Mouse (Mus musculus) Muller cell, postnatal 12 days (primary cell): ENCODE measurements at regions not wholly inside any gene's neighbourhood (a gene's known extent, or its start where the extent isn't known, plus 50 kb on each side); places are given as distances from the start of the nearest gene placed in this dataset.

Source experiments
- DNase-seq: peaks from one replicate; pipeline ENCODE4 v3.0.0-alpha.2; 2015; ENCODE audit errors: inconsistent ontology term

DNA sequence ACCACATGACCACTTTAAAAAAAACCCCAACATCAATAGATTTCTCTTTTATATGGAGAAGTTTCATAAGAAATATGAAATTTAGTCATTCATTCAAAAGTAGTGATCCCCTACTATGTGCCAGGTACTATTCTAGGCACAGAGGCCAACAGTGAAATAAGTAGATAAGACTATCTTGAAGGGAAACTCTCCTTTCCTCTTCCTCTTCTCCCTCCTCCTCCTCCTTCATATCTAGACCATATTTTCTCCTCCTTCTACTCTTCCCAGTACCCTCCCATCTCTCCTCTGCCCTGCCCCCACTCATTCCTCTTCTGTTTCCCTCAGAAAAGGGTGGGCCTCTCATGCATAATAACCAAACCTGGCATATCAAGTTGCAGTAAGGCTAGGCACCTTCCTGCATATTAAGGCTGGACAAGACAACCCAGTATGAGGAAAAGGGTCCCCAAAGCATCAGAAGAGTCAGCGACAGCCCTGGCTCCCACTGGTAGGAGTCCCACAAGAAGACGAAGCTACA is 54.4 kb upstream of the Prickle1 start:
- no peak for DNase-seq

DNA sequence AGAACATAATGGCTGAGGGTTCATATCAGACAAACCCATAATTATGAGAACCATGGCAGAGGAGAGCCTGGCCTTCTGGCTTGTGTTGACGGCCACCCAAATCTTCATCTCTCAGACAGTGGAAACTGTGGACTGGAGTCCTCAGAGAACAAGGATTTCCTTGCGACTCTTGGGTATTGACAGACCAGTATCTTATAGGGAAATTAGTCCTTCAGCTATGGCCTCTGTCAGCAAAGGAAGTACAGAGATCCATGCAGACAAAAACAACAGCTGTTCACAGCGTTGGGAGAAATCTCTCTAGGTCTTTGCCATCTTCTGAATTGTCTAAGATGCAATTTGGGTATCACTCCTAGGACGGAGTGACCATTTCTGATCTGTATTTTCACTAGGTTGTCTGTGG is 53.0 kb upstream of the Prickle1 start:
- no peak for DNase-seq

DNA sequence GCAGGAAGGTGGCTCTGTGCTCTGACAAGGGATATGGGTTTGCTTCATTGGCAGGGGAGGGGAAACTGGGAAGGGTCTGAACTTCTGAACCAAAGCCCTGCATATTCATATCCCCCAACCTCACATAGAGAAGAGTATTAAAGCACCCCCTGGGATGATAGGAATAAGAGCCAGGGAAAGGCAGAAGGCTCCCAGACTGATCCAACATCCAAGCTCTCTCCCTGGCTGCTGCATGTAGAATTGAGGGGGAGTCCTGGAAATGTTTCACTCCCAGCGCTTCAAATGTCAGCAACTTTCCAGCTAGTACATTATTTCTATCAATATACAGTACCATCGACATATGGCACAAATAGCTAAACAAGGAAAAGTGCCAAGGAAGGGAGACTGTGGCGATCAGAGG is 51.1 kb upstream of the Prickle1 start:
- DNase-seq, result no peak

DNA sequence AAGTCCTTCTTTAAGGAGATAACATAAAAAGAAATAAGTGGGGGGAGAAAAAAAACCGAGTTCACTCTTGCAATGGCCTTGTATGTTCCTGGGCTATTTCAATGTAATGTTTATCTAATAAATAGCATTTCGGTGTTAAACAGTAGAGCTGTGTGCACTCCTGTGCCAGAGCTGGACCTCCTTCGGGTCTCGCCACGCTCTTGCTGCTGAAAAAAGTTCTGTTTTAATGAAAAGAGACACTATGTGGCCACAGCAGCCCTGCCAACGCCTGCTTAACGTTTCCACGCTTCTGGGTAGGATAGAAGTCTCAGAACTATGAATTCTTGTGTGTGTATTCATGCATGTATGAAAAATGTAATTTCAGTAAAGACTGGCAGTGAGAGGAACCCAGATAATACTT is 50.3 kb upstream of the Prickle1 start:
- no peak for DNase-seq
